Mouse (Mus musculus) gonadal fat pad, adult 2 months (tissue): ENCODE measurements around the gene Hist1h3f. TPM values are rescaled to one million over a fixed set of nuclear protein-coding genes. Genes with fewer than 3 reads are reported as not detected.
"Not testable (repeated sequence)": the region's sequence is repeated elsewhere in the genome, so short reads cannot be mapped to it uniquely, and the experiment has no call there.

Experiments used
- DNase-seq: peaks from one replicate; pipeline ENCODE4 v3.0.0-alpha.2; 2012; ENCODE audit warnings: low read depth
- polyA plus RNA-seq: library from polyadenylated mRNA; depleted of rRNA; stranded (reverse); fragments of >200 nt; gene quantifications from 2 replicates; pipeline ENCODE4 v1.2.3, GENCODE M21; 2012

Gene Hist1h3f
- polyA plus RNA-seq, 1 experiment, result 2.1 TPM

- no peak for DNase-seq
Observed at GRCm38 (mm10) chr13:23537006-23537710, 6.7 kb upstream of the Hist1h3f start.

DNA sequence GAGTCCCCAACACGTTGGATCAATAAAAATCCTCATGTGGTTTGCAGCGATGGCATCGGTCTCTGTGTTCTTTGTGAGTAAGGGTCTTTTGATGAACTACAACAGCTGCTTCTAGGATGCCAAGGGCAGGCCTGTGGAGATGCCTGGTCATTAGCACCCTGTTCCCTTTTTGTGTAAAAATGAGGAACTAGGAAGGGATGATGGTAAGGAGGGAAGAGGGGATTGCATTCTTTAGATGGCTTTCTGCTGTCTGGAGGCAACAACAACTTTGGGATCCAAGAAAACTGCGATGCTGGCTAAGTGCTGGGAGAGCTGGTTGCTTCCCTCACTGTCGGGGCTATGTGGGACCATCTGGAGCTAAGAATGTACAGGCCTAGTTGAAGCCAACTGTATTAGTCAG, 5.6 kb upstream of the Hist1h3f start:
- DNase-seq, result no peak

DNA sequence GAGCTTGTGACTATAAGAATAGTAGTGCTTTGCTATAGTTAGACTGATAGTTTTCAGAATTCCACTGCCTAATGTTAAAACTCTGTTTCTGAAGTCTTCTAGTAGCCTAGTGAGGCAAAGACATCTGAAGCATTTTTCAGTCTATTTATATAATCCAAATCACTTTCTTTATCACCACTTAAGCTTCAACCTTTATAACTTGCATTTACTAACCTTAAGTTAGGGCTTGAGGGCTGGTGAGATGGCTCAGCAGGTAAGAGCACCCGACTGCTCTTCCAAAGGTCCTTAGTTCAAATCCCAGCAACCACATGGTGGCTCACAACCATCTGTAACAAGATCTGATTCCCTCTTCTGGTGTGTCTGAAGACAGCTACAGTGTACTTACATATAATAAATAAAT, 4.0 kb upstream of the Hist1h3f start:
- DNase-seq, result not testable (repeated sequence)

GRCm38 (mm10) chr13:23541497-23541896, 2.4 kb upstream of the Hist1h3f start:
- no peak for DNase-seq

DNA sequence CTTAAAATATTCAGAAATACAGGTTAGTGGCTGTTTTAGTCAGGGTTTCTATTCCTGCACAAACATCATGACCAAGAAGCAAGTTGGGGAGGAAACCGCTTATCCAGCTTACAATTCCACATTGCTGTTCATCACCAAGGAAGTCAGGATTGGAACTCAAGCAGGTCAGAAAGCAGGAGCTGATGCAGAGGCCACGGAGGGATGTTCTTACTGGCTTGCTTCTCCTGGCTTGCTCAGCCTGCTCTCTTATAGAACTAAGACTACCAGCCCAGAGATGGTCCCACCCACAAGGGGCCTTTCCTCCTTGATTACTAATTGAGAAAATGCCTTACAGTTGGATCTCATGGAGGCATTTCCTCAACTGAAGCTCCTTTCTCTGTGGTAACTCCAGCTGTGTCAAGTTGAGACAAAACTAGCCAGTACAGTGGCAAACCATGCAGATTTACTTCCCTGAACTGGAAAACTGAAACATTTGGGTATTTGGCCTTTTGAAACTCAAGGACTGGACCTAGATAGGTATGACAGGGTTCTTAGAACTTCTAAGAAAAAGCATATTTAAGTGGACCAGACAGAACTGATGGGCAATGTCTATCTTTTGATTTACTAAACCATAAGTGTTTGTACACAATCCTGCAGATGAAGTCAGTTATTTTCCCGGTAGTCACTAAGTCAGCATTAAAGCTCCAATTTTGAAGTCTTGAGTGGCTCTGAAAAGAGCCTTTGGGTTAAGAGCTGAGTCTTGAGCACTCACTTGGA, 1.4 kb upstream of the Hist1h3f start:
- not testable (repeated sequence) for DNase-seq

GRCm38 (mm10) chr13:23542999-23543607, 749 bp upstream of the Hist1h3f start, which contains the start of gene Hist1h2bh:
Hist1h2bh (minus strand) TSS chr13:23543392.
- DNase-seq, result not testable (repeated sequence)

DNA sequence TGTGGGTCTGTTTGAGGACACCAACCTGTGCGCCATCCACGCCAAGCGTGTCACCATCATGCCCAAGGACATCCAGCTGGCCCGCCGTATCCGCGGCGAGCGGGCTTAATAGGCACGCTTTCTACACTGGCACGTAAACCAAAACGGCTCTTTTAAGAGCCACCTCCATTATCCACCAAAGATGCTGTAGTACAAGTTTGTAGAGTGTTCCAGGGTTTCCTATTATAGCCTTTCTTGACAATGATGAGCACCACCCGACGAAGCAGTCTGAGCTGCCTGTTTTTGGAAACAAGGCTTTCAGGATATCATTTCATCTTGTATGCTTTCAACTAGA, 902 bp downstream of the Hist1h3f start:
- DNase-seq, result not testable (repeated sequence)

GRCm38 (mm10) chr13:23546694-23547093, 2.8 kb downstream of the Hist1h3f start:
- no peak for DNase-seq

DNA sequence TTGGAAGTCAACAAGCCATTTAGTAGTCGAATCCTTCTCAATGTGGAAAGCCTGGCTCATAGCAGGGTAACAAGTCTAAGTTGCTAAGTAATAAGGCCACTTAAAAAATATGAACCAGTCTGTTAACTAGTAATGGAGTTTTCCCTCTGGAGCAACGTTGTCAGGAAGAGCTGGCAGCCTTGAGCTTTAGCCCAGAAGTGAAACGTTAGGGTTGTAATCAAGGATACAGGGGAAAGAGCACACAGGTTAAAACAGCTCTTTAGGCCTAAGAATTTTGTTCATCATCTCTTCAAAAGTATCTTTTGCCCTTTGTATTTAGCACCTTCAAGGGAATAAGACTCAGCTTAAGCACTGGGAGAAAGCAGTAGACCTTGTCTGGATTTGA, 6.9 kb downstream of the Hist1h3f start:
- DNase-seq, result no peak

- DNase-seq, result not testable (repeated sequence)
Observed at GRCm38 (mm10) chr13:23551146-23551834, 7.4 kb downstream of the Hist1h3f start, which contains the start of gene Hist1h4f. Hist1h4f (minus strand) TSS chr13:23551648.

DNA sequence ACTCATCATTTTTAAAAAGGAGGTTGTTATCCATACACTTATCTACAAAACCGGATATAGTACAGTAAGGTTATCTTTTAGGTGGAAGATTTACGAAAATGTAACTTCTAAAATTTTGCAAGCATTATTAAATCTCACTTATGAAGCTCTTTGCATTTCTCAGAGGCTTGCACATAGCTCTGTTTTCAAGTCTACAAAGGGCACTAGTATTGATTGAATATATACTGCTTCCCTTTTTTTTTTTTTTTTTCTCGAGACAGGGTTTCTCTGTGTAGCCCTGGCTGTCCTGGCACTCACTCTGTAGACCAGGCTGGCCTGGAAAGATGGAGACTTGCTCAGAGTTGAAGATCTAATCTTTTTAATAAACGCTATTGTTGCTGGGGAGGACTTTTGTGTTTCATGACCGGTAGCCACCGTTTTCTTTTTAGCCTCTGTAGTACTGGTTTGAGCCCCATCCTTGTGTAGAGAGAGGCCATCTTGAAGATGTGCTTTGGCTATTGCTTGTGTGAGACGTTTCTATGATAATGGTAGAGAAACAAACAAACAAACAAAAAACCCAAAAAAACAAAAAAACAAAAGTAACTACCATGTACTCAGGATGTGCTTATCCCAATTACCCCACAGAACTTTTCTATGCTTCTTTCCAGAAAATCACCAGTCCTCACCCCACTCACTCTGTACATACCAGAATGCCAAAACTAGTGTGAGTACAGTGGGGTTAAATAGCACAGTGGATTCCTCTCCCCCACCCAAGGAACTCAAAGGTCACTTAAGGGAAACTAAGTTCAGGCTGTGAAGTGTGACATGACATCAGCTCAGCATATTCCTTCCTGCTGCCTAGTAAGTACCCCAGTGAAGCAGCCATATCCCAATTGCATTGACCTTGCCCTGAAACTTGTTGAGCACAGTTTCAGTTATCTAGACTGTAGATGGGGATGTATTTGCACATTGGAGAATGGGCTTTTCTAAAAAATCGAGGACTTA, 8.4 kb downstream of the Hist1h3f start:
- DNase-seq, result no peak

- no peak for DNase-seq
Observed at GRCm38 (mm10) chr13:23552962-23553361, 9.1 kb downstream of the Hist1h3f start, which contains the start of gene Hist1h1d. Hist1h1d (plus strand) TSS chr13:23553262.

DNA sequence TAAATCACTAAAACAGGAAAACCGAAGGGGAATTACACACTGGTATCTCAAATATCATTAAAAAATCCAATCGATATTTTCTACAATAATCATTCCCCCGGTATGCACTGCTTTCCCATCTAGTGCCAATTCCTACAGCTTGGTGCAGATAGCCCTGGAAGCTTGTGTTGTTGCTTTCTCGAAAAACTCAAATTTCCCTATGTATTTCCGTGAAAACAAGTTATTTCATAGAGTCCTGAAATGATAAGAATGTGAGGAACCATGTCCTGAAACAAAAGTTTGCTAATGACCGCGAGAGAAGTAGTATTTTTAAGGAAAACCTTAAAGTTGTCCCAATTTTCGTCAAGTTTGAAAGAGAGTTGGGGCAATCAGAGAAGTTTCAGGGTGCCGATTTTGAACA, 10.5 kb downstream of the Hist1h3f start:
- no peak for DNase-seq

DNA sequence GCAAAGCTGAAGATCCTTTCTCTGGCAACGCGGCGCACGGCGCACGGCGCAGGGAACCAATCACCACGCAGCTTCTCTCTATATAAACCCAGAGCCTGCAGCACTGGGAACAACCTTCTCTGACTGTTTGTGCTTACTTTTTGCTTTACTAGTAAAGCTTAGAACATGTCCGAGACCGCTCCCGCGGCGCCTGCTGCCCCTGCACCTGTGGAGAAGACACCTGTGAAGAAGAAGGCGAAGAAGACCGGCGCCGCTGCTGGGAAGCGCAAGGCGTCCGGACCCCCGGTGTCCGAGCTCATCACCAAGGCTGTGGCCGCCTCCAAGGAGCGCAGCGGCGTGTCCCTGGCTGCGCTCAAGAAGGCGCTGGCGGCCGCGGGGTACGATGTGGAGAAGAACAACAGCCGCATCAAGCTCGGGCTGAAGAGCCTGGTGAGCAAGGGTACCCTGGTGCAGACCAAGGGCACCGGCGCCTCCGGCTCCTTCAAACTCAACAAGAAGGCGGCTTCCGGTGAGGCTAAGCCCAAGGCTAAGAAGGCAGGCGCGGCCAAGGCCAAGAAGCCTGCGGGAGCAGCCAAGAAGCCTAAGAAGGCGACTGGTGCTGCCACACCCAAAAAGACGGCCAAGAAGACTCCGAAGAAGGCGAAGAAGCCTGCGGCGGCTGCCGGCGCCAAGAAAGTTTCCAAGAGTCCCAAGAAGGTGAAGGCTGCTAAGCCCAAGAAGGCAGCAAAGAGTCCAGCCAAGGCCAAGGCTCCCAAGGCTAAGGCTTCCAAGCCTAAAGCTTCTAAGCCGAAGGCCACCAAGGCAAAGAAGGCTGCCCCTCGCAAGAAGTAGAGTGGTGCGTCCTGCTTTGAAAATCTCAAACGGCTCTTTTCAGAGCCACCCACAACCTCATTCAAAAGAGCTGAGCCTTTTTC, 11.3 kb downstream of the Hist1h3f start:
- DNase-seq, result no peak

DNA sequence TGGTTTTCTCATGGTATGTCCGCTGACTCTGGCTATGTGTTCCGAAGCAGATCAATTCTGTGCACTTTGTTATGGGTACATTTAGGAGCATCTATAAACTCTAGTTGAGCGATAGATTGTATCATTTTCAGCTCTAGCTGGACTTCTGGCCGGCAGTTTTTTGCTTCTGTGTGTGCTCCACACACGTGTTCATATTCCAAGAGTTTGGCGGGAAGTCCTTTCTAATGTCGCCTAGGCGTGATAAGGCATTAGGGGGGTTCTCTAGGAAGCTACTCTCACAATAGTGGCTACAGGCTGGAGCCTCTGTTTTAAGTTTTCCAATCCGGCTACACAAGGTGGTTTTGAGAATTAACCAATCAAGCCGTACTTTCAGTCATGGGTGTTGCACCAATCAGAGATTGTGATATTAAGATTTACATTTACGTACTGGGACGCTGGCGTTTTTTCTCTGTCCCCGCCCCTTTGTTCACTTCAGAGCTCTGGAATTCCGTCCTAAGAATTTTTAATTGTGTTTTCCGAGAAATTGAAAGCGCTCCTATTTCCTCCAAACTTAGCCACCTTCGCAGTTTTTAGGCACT, 12.1 kb downstream of the Hist1h3f start:
- DNase-seq, result no peak

GRCm38 (mm10) chr13:23556906-23557305, 13.1 kb downstream of the Hist1h3f start:
- no peak for DNase-seq

DNA sequence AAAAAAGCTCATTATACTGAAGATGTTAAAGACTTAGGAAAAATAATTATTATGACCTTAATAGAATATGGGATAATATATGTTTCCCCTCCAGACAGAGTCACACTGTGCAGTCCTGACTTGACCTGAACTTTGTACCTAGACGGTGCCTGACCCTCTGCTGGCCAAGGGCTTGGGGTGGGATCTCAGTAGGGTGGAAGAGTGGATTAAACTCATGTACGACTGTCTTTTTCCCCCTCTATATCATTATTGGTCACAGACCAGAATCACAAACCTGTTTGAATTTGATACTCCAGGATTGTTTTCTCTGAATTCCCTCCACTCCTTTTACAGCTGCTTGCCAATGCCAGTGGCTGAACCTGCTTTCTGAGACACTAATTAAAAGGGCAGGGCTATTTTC, 16.8 kb downstream of the Hist1h3f start:
- DNase-seq, result not testable (repeated sequence)

DNA sequence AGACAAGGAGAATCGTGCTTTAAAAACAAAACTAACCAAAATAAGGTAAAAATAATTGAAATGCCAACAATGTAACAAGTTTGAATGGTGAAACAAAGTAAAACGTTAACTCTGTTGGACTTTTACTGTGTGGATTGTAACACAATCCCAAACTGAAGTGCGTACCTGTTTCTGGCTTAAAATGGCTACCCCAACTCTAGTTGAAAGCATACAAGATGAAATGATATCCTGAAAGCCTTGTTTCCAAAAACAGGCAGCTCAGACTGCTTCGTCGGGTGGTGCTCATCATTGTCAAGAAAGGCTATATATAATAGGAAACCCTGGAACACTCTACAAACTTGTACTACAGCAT, 17.7 kb downstream of the Hist1h3f start:
- DNase-seq, result not testable (repeated sequence)

- DNase-seq, result not testable (repeated sequence)
Observed at GRCm38 (mm10) chr13:23561883-23562659, 18.2 kb downstream of the Hist1h3f start, which contains the start of gene Hist1h3e. Hist1h3e (minus strand) TSS chr13:23562369.
